In genomic region chr9:63993256-63993655, GRCm38 (mm10) we compare ENCODE assay signal across 15 mouse cellular contexts. TPM values are rescaled to one million over a fixed set of nuclear protein-coding genes. Genes with fewer than 3 reads are reported as not detected.
DNase-seq lines count a peak whose midpoint lies in the region; ATAC-seq and TF ChIP-seq lines count a peak whose summit lies in the region.
"Had no signal": no experiment of that assay in that cellular context is flagged by ENCODE, and none has a peak within 500 bp of the region (broad histone marks: within the 10 kb centered on the region; RNA-seq: fewer than 3 reads in every experiment).

No protein-coding gene starts in this region.

- TF ChIP-seq CTCF in gastrocnemius, adult 2 months (IDR thresholded peaks at IDR 0.05): no peak

- DNase-seq in gastrocnemius, adult 2 months: no peak
- no peak for DNase-seq in gastrocnemius, postnatal 4 days (ENCODE audit: low spot score in 2 of 2)
- no peak for DNase-seq in intestine, embryonic 14.5 days (ENCODE audit: low spot score)
- no peak for DNase-seq in ES-E14 (ENCODE audit: low read depth, low spot score)
- no peak for DNase-seq in limb, embryonic 14.5 days (ENCODE audit: low spot score)
- no peak for DNase-seq in embryo, embryonic 11 days
- no peak for DNase-seq in thymus, postnatal 14 days
- DNase-seq: adrenal gland, adult 2 months; cerebellum, adult 2 months; kidney, postnatal 36 days; right cerebral cortex, postnatal 25 days had no signal

- TF ChIP-seq POLR2A in limb, embryonic 14.5 days (IDR thresholded peaks at IDR 0.05; ENCODE audit: borderline replicate concordance, extremely low read depth, insufficient read depth, insufficient read length): no peak

- H3K36me3 ChIP-seq in intestine, embryonic 14.5 days (ENCODE audit: control insufficient read depth, insufficient read depth, low read length): peaks cover 35% of the 10 kb centered on the region
- H3K36me3 ChIP-seq in intestine, embryonic 16.5 days (ENCODE audit: control insufficient read depth, insufficient read depth, low read length): peaks cover 2% of the 10 kb centered on the region; the same call in 1 of the 2 replicates
- H3K36me3 ChIP-seq in ES-E14 (ENCODE audit: control insufficient read depth, insufficient read depth, low read length, poor library complexity, severe bottlenecking): no peaks in the 10 kb centered on the region; the same call in 1 of the 2 replicates
- H3K36me3 ChIP-seq in limb, embryonic 14.5 days (ENCODE audit: control insufficient read depth, insufficient read depth, low read length): peaks cover 13% of the 10 kb centered on the region

- no peaks in the 10 kb centered on the region for H3K9me3 ChIP-seq in intestine, embryonic 14.5 days (ENCODE audit: control insufficient read depth, low read length)
- no peaks in the 10 kb centered on the region for H3K9me3 ChIP-seq in intestine, embryonic 16.5 days (ENCODE audit: control insufficient read depth, low read length)
- H3K9me3 ChIP-seq in ES-E14 (ENCODE audit: control insufficient read depth, insufficient read depth, low read depth, low read length): no peaks in the 10 kb centered on the region
- H3K9me3 ChIP-seq in limb, embryonic 14.5 days (ENCODE audit: control insufficient read depth, low read length): no peaks in the 10 kb centered on the region
- H3K9me3 ChIP-seq: liver, embryonic 12.5 days had no signal

- 82% methylated on average over 5 of the region's 5 CpGs for WGBS in intestine, embryonic 14.5 days
- 86% methylated on average over 5 of the region's 5 CpGs for WGBS in intestine, embryonic 16.5 days
- 82% methylated on average over 5 of the region's 5 CpGs for WGBS in limb, embryonic 14.5 days

- no peak for ATAC-seq in intestine, embryonic 14.5 days (replicated peaks; ENCODE audit: low FRiP score, low TSS enrichment, low read depth)
- no peak for ATAC-seq in intestine, embryonic 16.5 days
- ATAC-seq in limb, embryonic 14.5 days (ENCODE audit: low FRiP score, low read depth): no peak
- ATAC-seq: liver, embryonic 12.5 days; midbrain, embryonic 16.5 days had no signal

- no peak overlapping the region for H3K4me2 ChIP-seq in intestine, embryonic 14.5 days (ENCODE audit: low read length)
- no peak overlapping the region for H3K4me2 ChIP-seq in intestine, embryonic 16.5 days (ENCODE audit: low read depth, low read length)
- no peak overlapping the region for H3K4me2 ChIP-seq in limb, embryonic 14.5 days (replicated peaks; ENCODE audit: low read depth, low read length, severe bottlenecking)
- H3K4me2 ChIP-seq: liver, embryonic 12.5 days had no signal

- intact Hi-C loops in gastrocnemius, adult 2 months (cut with DNase I): no loop called here

- in situ Hi-C loops in ES-E14 (cut with MboI; ENCODE audit: low sequenced_read_pairs in 2 of 2, unreplicated experiment in 2 of 2): no loop called here

- H3K27me3 ChIP-seq in intestine, embryonic 14.5 days (replicated peaks; ENCODE audit: control insufficient read depth, insufficient read depth, low read length): no peaks in the 10 kb centered on the region
- H3K27me3 ChIP-seq in intestine, embryonic 16.5 days (replicated peaks; ENCODE audit: control insufficient read depth, insufficient read depth, low read length): no peaks in the 10 kb centered on the region
- H3K27me3 ChIP-seq in limb, embryonic 14.5 days (ENCODE audit: control insufficient read depth, insufficient read depth, low read length): no peaks in the 10 kb centered on the region
- H3K27me3 ChIP-seq: liver, embryonic 12.5 days had no signal

- no peak overlapping the region for H3K4me3 ChIP-seq in gastrocnemius, adult 2 months
- no peak overlapping the region for H3K4me3 ChIP-seq in intestine, embryonic 14.5 days (ENCODE audit: low read depth, low read length)
- H3K4me3 ChIP-seq in intestine, embryonic 16.5 days (ENCODE audit: low read length): no peak overlapping the region
- no peak overlapping the region for H3K4me3 ChIP-seq in ES-E14 (ENCODE audit: insufficient read depth in 1 of 2, low read depth in 1 of 2, low read length in 2 of 2, poor library complexity in 1 of 2, severe bottlenecking in 1 of 2)
- H3K4me3 ChIP-seq in limb, embryonic 14.5 days (replicated peaks; ENCODE audit: low read length): no peak overlapping the region
- H3K4me3 ChIP-seq: left cerebral cortex, adult 2 months; liver, embryonic 12.5 days had no signal

- H3K27ac ChIP-seq in gastrocnemius, adult 2 months: 0 out of 2 replicates have a peak overlapping the region, but pooled peaks have one; percentile 29
- 0 out of 2 replicates have a peak overlapping the region, but pooled peaks have one; percentile 16 for H3K27ac ChIP-seq in intestine, embryonic 14.5 days (ENCODE audit: low read depth)
- H3K27ac ChIP-seq in intestine, embryonic 16.5 days (ENCODE audit: low read length): no peak overlapping the region
- H3K27ac ChIP-seq in ES-E14 (ENCODE audit: insufficient read depth, low read depth, low read length, poor library complexity, severe bottlenecking): no peak overlapping the region
- H3K27ac ChIP-seq in limb, embryonic 14.5 days (replicated peaks; ENCODE audit: low read depth, low read length): no peak overlapping the region
- H3K27ac ChIP-seq: left cerebral cortex, adult 2 months; liver, embryonic 12.5 days had no signal

- H3K4me1 ChIP-seq in intestine, embryonic 14.5 days (replicated peaks; ENCODE audit: control insufficient read depth, insufficient read depth, low read length): peaks cover 20% of the 10 kb centered on the region
- H3K4me1 ChIP-seq in intestine, embryonic 16.5 days (ENCODE audit: control insufficient read depth, insufficient read depth, low read length): peaks cover 20% of the 10 kb centered on the region
- peaks cover 2 to 5% of the 10 kb centered on the region in 2 experiments; a peak in 1 of 4 replicates for H3K4me1 ChIP-seq in ES-E14 (ENCODE audit: control insufficient read depth in 2 of 2, insufficient read depth in 2 of 2, low read length in 2 of 2, poor library complexity in 1 of 2)
- H3K4me1 ChIP-seq in limb, embryonic 14.5 days (ENCODE audit: control insufficient read depth, insufficient read depth, low read length): peaks cover 24% of the 10 kb centered on the region

- no peak overlapping the region for H3K9ac ChIP-seq in intestine, embryonic 14.5 days (ENCODE audit: low read length)
- no peak overlapping the region for H3K9ac ChIP-seq in intestine, embryonic 16.5 days (ENCODE audit: low read depth, low read length)
- H3K9ac ChIP-seq in ES-E14 (ENCODE audit: insufficient read depth, low read depth, low read length, poor library complexity, severe bottlenecking): no peak overlapping the region
- H3K9ac ChIP-seq in limb, embryonic 14.5 days (ENCODE audit: low read depth, low read length, severe bottlenecking): 0 out of 2 replicates have a peak overlapping the region, but pooled peaks have one; percentile 34
- H3K9ac ChIP-seq: liver, embryonic 12.5 days had no signal

TF ChIP-seq in ES-E14, 5 proteins besides CTCF, POLR2A, EP300 and RAD21:
- TF ChIP-seq ZNF384 (IDR thresholded peaks at IDR 0.05; ENCODE audit: low read depth, low read length) (peak; percentile 71), ZC3H11A (IDR thresholded peaks at IDR 0.05; ENCODE audit: borderline replicate concordance, low read depth, low read length) (no peak)

RNA-seq across cellular contexts. Expression of gene Smad6, which starts 28.6 kb away (rescaled TPM):
- 1 to 10 TPM; 2.2 to 5.7 TPM for total RNA-seq in gastrocnemius, adult 2 months (2021)
- total RNA-seq in gastrocnemius, postnatal 4 days (2021): 1 to 10 TPM; 5.6 to 7.2 TPM
- 8.5 and 9.3 TPM in 2 replicates for polyA plus RNA-seq in intestine, embryonic 14.5 days (2014; fragmentation: Nextera tagmentation; extraction: Ambion mirVana)
- polyA plus RNA-seq in intestine, embryonic 16.5 days (2015; fragmentation: Nextera tagmentation; extraction: Ambion mirVana): 3.9 and 8.1 TPM in 2 replicates
- 6.8 and 8.7 TPM in 2 replicates for total RNA-seq in ES-E14 (2012; rRNA removed)
- 23.5 and 43.1 TPM in 2 replicates for polyA plus RNA-seq in limb, embryonic 14.5 days (2012; rRNA removed)
- 12.0 and 14.7 TPM in 2 replicates for polyA plus RNA-seq in limb, embryonic 14.5 days (2014; fragmentation: Nextera tagmentation; extraction: Ambion mirVana)

Comparison
In these comparisons a context has a peak if more than half of its experiments do, and no peak if none do; other contexts are left out.
1. H3K27ac ChIP-seq: peak in gastrocnemius, adult 2 months (single experiment) and intestine, embryonic 14.5 days (single experiment); none in intestine, embryonic 16.5 days (single experiment), ES-E14 (single experiment) and limb, embryonic 14.5 days (single experiment).